Mouse (Mus musculus) limb, embryonic 13.5 days (tissue): Measurements from ENCODE around the gene Pfdn5. TPM values are rescaled to one million over a fixed set of nuclear protein-coding genes. Genes with fewer than 3 reads are reported as not detected.
"Not testable (repeated sequence)": the region's sequence is repeated elsewhere in the genome, so short reads cannot be mapped to it uniquely, and the experiment has no call there.

ENCODE experiments used
- ATAC-seq: fragments of 200-750 bp; cut with Nextera tagmentation; 2 replicates; pipeline ENCODE4 v1.8.0; 2017; ENCODE audit warnings: low read depth, moderate number of reproducible peaks, moderate TSS enrichment; ENCODE audit not compliant: low FRiP score
- H3K27ac ChIP-seq: fragments of 300-500 bp; sonication (generic); 2 replicates; pipeline ENCODE4 v1.5.1; 2015; ENCODE audit warnings: inconsistent platforms, mild to moderate bottlenecking, moderate library complexity
- H3K27me3 ChIP-seq: fragments of 300-500 bp; sonication (generic); 2 replicates; pipeline ENCODE4 v1.6.1; 2015; ENCODE audit warnings: mild to moderate bottlenecking, inconsistent platforms
- H3K36me3 ChIP-seq: fragments of 300-500 bp; sonication (generic); 2 replicates; pipeline ENCODE4 v1.6.1; 2015; ENCODE audit warnings: inconsistent platforms, mild to moderate bottlenecking, moderate library complexity
- H3K4me1 ChIP-seq: fragments of 300-500 bp; sonication (generic); 2 replicates; pipeline ENCODE4 v1.6.1; 2015; ENCODE audit warnings: inconsistent platforms
- H3K4me2 ChIP-seq: fragments of 300-500 bp; sonication (generic); replicated peaks from 2 replicates; pipeline ENCODE4 v1.6.1; 2015; ENCODE audit warnings: inconsistent platforms, mild to moderate bottlenecking, moderate library complexity
- H3K4me3 ChIP-seq: fragments of 300-500 bp; sonication (generic); 2 replicates; pipeline ENCODE4 v1.5.1; 2015; ENCODE audit warnings: moderate library complexity, mild to moderate bottlenecking, inconsistent platforms
- H3K9ac ChIP-seq: fragments of 300-500 bp; sonication (generic); 2 replicates; pipeline ENCODE4 v1.6.1; 2015; ENCODE audit warnings: mild to moderate bottlenecking, inconsistent platforms
- H3K9me3 ChIP-seq: fragments of 300-500 bp; sonication (generic); 2 replicates; pipeline ENCODE4 v1.6.1; 2016; ENCODE audit warnings: inconsistent platforms
- WGBS: fragments of 180-500 bp; shearing (Covaris S2); methylation state at CpG from one replicate; pipeline ENCODE4 v1.1.7; 2015; 5-methylcytosine and 5-hydroxymethylcytosine counted together
- polyA plus RNA-seq: library from polyadenylated mRNA; unstranded; fragments of >200 nt; fragmentation: Nextera tagmentation; extraction: Ambion mirVana; gene quantifications from 2 replicates; pipeline ENCODE4 v1.2.1, GENCODE M21; 2015

Pfdn5 gene
- polyA plus RNA-seq, 1 experiment from 2014 or later: 431 TPM

- no peak overlapping the region for H3K4me2 ChIP-seq
- H3K9me3 ChIP-seq: no peaks in the 10 kb centered on the region
- H3K36me3 ChIP-seq: peaks cover 84% of the 10 kb centered on the region
- 85% methylated on average over 6 of the region's 6 CpGs for WGBS
- ATAC-seq: no peak
- no peaks in the 10 kb centered on the region for H3K4me1 ChIP-seq
- H3K27me3 ChIP-seq: no peaks in the 10 kb centered on the region
- no peak overlapping the region for H3K9ac ChIP-seq
- no peak overlapping the region for H3K27ac ChIP-seq
- no peak overlapping the region for H3K4me3 ChIP-seq
These were observed 23.4 kb upstream of the Pfdn5 start for GRCm38 (mm10) chr15:102302542-102302941.

DNA sequence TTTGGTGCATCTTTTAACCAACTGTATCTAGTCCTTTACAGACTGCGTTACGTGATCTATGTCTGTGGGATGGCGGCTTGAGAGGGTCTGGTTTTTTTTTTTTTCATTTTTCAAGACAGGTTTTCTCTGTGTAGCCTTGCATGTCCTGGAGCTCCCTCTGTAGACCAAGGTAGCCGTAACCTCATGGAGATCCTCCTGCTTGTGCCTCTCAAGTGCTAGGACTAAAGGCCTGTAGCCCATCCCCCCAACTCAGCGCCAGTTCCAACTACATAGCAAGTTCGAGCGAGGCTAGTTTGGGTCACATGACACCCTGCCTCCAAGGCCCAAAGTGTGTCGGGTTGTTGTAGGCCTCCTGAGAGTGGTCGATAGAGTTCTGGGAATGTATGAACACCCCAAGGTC, 17.2 kb upstream of the Pfdn5 start:
- no peaks in the 10 kb centered on the region for H3K27me3 ChIP-seq
- H3K4me3 ChIP-seq: no peak overlapping the region
- no peak for ATAC-seq
- peaks cover 91% of the 10 kb centered on the region for H3K36me3 ChIP-seq
- no peak overlapping the region for H3K4me2 ChIP-seq
- H3K4me1 ChIP-seq: no peaks in the 10 kb centered on the region
- 81% methylated on average over 9 of the region's 9 CpGs for WGBS
- H3K9ac ChIP-seq: no peak overlapping the region
- H3K27ac ChIP-seq: no peak overlapping the region
- H3K9me3 ChIP-seq: no peaks in the 10 kb centered on the region

- H3K4me1 ChIP-seq: no peaks in the 10 kb centered on the region
- H3K9me3 ChIP-seq: no peaks in the 10 kb centered on the region
- H3K4me3 ChIP-seq: no peak overlapping the region
- H3K27me3 ChIP-seq: no peaks in the 10 kb centered on the region
- H3K9ac ChIP-seq: no peak overlapping the region
- no peak overlapping the region for H3K27ac ChIP-seq
- 79% methylated on average over 10 of the region's 10 CpGs for WGBS
- peaks cover 90% of the 10 kb centered on the region for H3K36me3 ChIP-seq
- ATAC-seq: no peak
- H3K4me2 ChIP-seq: no peak overlapping the region
These were observed 15.7 kb upstream of the Pfdn5 start for GRCm38 (mm10) chr15:102310074-102310845.

DNA sequence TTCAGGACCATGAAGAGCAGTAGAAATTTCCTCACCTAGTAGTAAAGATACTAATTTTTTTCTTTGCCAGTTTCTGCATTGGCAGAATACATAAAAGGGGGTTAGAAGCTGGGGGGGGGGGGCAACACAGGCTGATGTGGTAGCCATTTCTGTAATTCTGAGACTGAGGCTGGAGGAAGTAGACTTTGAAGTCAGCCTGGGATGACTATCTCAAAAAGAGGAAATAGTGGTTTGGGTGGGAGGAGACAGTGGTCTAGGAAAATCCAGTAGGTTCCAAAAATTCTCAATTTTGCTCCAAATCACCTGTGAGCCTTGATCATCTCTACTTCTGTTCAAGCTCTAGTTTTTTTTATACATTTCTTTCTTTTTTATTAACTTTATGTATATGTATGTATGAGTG, 14.4 kb upstream of the Pfdn5 start:
- Histone ChIP-seq H3K36me3 (peaks cover 90% of the 10 kb centered on the region), H3K4me1 (no peaks in the 10 kb centered on the region), H3K27me3 (no peaks in the 10 kb centered on the region), H3K4me3 (no peak overlapping the region), H3K9me3 (no peaks in the 10 kb centered on the region), H3K27ac (no peak overlapping the region), H3K9ac (no peak overlapping the region), H3K4me2 (no peak overlapping the region)
- no peak for ATAC-seq

- peaks cover 87% of the 10 kb centered on the region for H3K36me3 ChIP-seq
- no peak for ATAC-seq
- WGBS: 85% methylated on average over 8 of the region's 8 CpGs
These were observed 10.6 kb upstream of the Pfdn5 start for GRCm38 (mm10) chr15:102315292-102315691.

GRCm38 (mm10) chr15:102316263-102316662, 9.7 kb upstream of the Pfdn5 start:
- WGBS: 85% methylated on average over 6 of the region's 6 CpGs
- Histone ChIP-seq H3K4me1 (no peaks in the 10 kb centered on the region), H3K27ac (no peak overlapping the region), H3K4me2 (no peak overlapping the region), H3K9ac (no peak overlapping the region), H3K27me3 (no peaks in the 10 kb centered on the region), H3K4me3 (no peak overlapping the region), H3K9me3 (no peaks in the 10 kb centered on the region), H3K36me3 (peaks cover 90% of the 10 kb centered on the region)
- ATAC-seq: no peak

More at GRCm38 (mm10) chr15:102315292-102315691, 10.6 kb upstream of the Pfdn5 start:
- H3K27ac ChIP-seq: no peak overlapping the region
- H3K4me2 ChIP-seq: no peak overlapping the region
- H3K9ac ChIP-seq: peak overlapping the region; percentile 35; the same call in 1 of the 2 replicates
- H3K4me3 ChIP-seq: no peak overlapping the region
- no peaks in the 10 kb centered on the region for H3K4me1 ChIP-seq
- no peaks in the 10 kb centered on the region for H3K9me3 ChIP-seq
- no peaks in the 10 kb centered on the region for H3K27me3 ChIP-seq

GRCm38 (mm10) chr15:102324654-102325473, 1.1 kb upstream of the Pfdn5 start:
- H3K27ac ChIP-seq: no peak overlapping the region
- H3K4me3 ChIP-seq: peak overlapping the region; percentile 64; the same call in 1 of the 2 replicates
- no peaks in the 10 kb centered on the region for H3K9me3 ChIP-seq
- peak overlapping the region; percentile 86 for H3K4me2 ChIP-seq
- H3K36me3 ChIP-seq: peaks cover 62% of the 10 kb centered on the region
- peaks cover 10% of the 10 kb centered on the region for H3K4me1 ChIP-seq
- ATAC-seq: no peak
- no peak overlapping the region for H3K9ac ChIP-seq
- H3K27me3 ChIP-seq: no peaks in the 10 kb centered on the region
- WGBS: 76% methylated on average over 12 of the region's 12 CpGs

GRCm38 (mm10) chr15:102326892-102327291, 976 bp downstream of the Pfdn5 start:
- peaks cover 53% of the 10 kb centered on the region for H3K36me3 ChIP-seq
- no peak overlapping the region for H3K27ac ChIP-seq

DNA sequence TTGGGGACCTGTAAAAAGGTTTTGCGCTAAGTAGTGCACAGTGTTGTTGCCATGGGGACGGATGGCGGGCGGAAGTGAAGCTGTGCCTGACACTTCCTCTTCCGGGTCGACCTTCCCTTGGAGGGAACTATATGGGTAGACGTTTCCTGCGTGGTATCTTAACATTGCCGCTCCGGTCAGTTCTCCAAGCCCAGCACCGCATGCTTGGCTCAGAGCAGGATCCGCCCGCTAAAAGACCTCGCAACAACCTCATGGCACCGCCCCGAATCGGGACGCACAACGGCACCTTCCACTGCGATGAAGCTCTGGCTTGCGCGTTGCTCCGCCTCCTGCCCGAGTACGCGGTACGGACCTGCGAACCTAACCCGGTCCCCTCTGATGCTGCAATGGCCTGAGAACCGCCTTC, 5.7 kb downstream of the Pfdn5 start, which contains the start of gene Myg1:
Myg1 (plus strand) TSS at position 100 of the 406 bp plus-strand sequence.
- Histone ChIP-seq H3K9me3 (no peaks in the 10 kb centered on the region), H3K27ac (peak within 1 kb of the TSS; percentile 77; the same call in 1 of the 2 replicates), H3K4me2 (peak within 1 kb of the TSS; percentile 94), H3K4me1 (peaks cover 27% of the 10 kb centered on the region), H3K36me3 (peaks cover 66% of the 10 kb centered on the region), H3K27me3 (no peaks in the 10 kb centered on the region), H3K4me3 (peak within 1 kb of the TSS; percentile 80), H3K9ac (peak within 1 kb of the TSS; percentile 79)
- WGBS: under 1% methylated on average over 30 of the region's 30 CpGs
- ATAC-seq: peak; percentile 93

More at GRCm38 (mm10) chr15:102326892-102327291, 976 bp downstream of the Pfdn5 start:
- H3K4me2 ChIP-seq: peak overlapping the region; percentile 86
- H3K4me1 ChIP-seq: peaks cover 17% of the 10 kb centered on the region
- H3K9ac ChIP-seq: peak overlapping the region; percentile 85
- peak overlapping the region; percentile 64 for H3K4me3 ChIP-seq
- no peak for ATAC-seq
- no peaks in the 10 kb centered on the region for H3K27me3 ChIP-seq
- WGBS: 67% methylated on average over 8 of the region's 8 CpGs
- no peaks in the 10 kb centered on the region for H3K9me3 ChIP-seq

GRCm38 (mm10) chr15:102335254-102335653, 9.3 kb downstream of the Pfdn5 start:
- Histone ChIP-seq H3K9me3 (no peaks in the 10 kb centered on the region), H3K27ac (no peak overlapping the region), H3K9ac (no peak overlapping the region), H3K27me3 (no peaks in the 10 kb centered on the region), H3K4me3 (no peak overlapping the region), H3K36me3 (peaks cover 80% of the 10 kb centered on the region), H3K4me1 (peaks cover 21% of the 10 kb centered on the region), H3K4me2 (no peak overlapping the region)
- 90% methylated on average over 8 of the region's 8 CpGs for WGBS
- ATAC-seq: no peak

DNA sequence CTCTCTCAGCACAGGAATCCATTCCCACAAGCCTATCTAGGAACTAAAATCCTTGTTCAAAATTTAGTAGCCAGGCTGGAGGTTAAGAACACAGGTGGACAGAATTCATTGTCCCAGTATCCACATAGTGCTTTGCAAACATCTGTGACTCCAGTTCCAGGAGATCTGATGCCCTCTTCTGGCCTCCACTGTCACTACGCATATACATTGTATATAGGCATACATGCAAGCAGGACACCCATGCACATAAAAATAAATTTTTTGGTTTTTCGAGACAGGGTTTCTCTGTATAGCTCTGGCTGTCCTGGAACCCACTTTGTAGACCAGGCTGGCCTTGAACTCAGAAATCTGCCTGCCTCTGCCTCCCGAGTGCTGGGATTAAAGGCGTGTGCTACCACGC, 10.0 kb downstream of the Pfdn5 start:
- not testable (repeated sequence) for H3K4me3 ChIP-seq, H3K4me2 ChIP-seq, H3K9me3 ChIP-seq, ATAC-seq, H3K9ac ChIP-seq, H3K27ac ChIP-seq, H3K27me3 ChIP-seq
- 93% methylated on average over 5 of the region's 5 CpGs for WGBS
- Histone ChIP-seq H3K4me1 (peaks cover 20% of the 10 kb centered on the region), H3K36me3 (peaks cover 76% of the 10 kb centered on the region)

DNA sequence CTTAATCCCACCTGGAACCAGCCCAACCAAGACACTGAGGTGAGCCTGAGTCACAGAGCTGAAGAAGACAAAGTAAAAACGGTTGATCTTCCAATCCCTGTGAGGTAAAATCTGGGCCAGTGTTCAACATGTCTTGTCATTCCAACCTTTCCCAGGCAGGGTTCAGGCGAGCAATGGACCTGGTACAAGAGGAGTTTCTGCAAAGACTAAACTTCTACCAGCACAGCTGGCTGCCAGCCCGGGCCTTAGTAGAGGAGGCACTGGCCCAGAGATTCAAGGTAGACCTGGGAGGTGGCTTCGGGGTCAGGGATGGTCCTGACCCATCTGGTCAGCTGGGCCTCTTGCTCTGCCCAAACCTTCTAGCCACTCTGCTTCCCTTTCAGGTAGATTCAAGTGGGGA, 11.0 kb downstream of the Pfdn5 start:
- Histone ChIP-seq H3K36me3 (peaks cover 80% of the 10 kb centered on the region), H3K27ac (no peak overlapping the region), H3K4me3 (no peak overlapping the region), H3K4me1 (peaks cover 14% of the 10 kb centered on the region), H3K9ac (no peak overlapping the region), H3K9me3 (no peaks in the 10 kb centered on the region), H3K27me3 (no peaks in the 10 kb centered on the region), H3K4me2 (no peak overlapping the region)
- WGBS: 84% methylated on average over 4 of the region's 4 CpGs
- no peak for ATAC-seq
